Comparison of ENCODE assay signal across 19 mouse cellular contexts in the genomic region with DNA sequence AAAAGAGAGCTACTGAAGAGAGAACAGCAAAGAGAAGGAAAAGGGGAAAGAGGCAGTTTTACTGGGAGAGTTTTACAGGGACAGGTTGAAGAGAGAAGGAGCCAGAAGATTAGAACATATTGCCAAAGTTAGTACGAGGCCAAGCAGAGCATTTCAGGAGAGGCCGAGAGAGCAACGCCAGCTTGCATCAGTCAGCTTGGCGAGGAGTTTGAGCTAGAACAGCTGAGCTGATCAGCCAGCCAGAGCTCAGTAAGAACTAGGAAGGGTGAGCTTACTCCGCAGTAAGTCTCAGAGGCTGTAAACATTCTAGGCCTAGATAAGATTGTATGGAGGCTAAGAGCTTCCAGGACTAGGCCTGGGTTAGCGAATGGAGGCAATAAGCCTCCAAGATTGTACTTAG.
DNase-seq lines count a peak whose midpoint lies in the region; ATAC-seq lines count a peak whose summit lies in the region.
"Had no signal": no experiment of that assay in that cellular context is flagged by ENCODE, and none has a peak within 500 bp of the region (broad histone marks: within the 10 kb centered on the region; RNA-seq: fewer than 3 reads in every experiment).

No protein-coding gene starts in this region.

- peaks cover 7% of the 10 kb centered on the region for H3K4me1 ChIP-seq in heart, embryonic 10.5 days
- H3K4me1 ChIP-seq in hindbrain, embryonic 11.5 days (replicated peaks; ENCODE audit: control insufficient read depth, insufficient read depth, low read length): no peaks in the 10 kb centered on the region
- H3K4me1 ChIP-seq: liver, embryonic 12.5 days; midbrain, embryonic 15.5 days had no signal

- peaks cover 2% of the 10 kb centered on the region; the same call in 1 of the 2 replicates for H3K36me3 ChIP-seq in heart, embryonic 10.5 days
- H3K36me3 ChIP-seq in hindbrain, embryonic 11.5 days (ENCODE audit: control insufficient read depth, insufficient read depth, low read length): no peaks in the 10 kb centered on the region
- H3K36me3 ChIP-seq: forebrain, embryonic 12.5 days; hindbrain, embryonic 12.5 days; liver, embryonic 12.5 days; midbrain, embryonic 15.5 days had no signal

- no peaks in the 10 kb centered on the region for H3K9me3 ChIP-seq in heart, embryonic 10.5 days
- no peaks in the 10 kb centered on the region for H3K9me3 ChIP-seq in hindbrain, embryonic 11.5 days (ENCODE audit: control insufficient read depth, low read length)
- H3K9me3 ChIP-seq: forebrain, embryonic 12.5 days; hindbrain, embryonic 12.5 days; liver, embryonic 12.5 days; midbrain, embryonic 15.5 days had no signal

- peak; percentile 95 for DNase-seq in heart, adult 11 months
- DNase-seq in heart, embryonic 10.5 days (ENCODE audit: low spot score): no peak
- DNase-seq in urinary bladder, postnatal 14 days (ENCODE audit: low spot score): peak; percentile 59
- no peak for DNase-seq in urinary bladder, postnatal 10 days (ENCODE audit: low spot score)
- DNase-seq in heart, postnatal 4 days: peak; percentile 26
- DNase-seq in hindbrain, embryonic 11.5 days (ENCODE audit: low spot score): no peak
- DNase-seq in layer of hippocampus, postnatal 14 days (ENCODE audit: low spot score in 2 of 2): no peak
- DNase-seq: adrenal gland, adult 8-10 months; cerebellum, adult 11 months; cerebellum, postnatal 25 days; kidney, adult 8-10 months; thymus, adult 2 months had no signal

- WGBS in heart, embryonic 10.5 days: 61% methylated on average over 6 of the region's 6 CpGs
- 90% methylated on average over 6 of the region's 6 CpGs for WGBS in hindbrain, embryonic 11.5 days

- no peaks in the 10 kb centered on the region for H3K27me3 ChIP-seq in heart, embryonic 10.5 days (ENCODE audit: insufficient read depth, poor library complexity, severe bottlenecking)
- no peaks in the 10 kb centered on the region for H3K27me3 ChIP-seq in hindbrain, embryonic 11.5 days (ENCODE audit: control insufficient read depth, insufficient read depth, low read length)
- H3K27me3 ChIP-seq: forebrain, embryonic 12.5 days; hindbrain, embryonic 12.5 days; liver, embryonic 12.5 days; midbrain, embryonic 15.5 days had no signal

- H3K4me3 ChIP-seq in heart, embryonic 10.5 days: no peak overlapping the region
- H3K4me3 ChIP-seq in hindbrain, embryonic 11.5 days (ENCODE audit: low read depth, low read length): no peak overlapping the region
- H3K4me3 ChIP-seq: forebrain, embryonic 12.5 days; hindbrain, embryonic 12.5 days; left cerebral cortex, adult 2 months; liver, embryonic 12.5 days; midbrain, embryonic 15.5 days had no signal

- no peak overlapping the region for H3K4me2 ChIP-seq in hindbrain, embryonic 11.5 days (replicated peaks; ENCODE audit: low read depth, low read length)
- H3K4me2 ChIP-seq: forebrain, embryonic 12.5 days; hindbrain, embryonic 12.5 days; liver, embryonic 12.5 days; midbrain, embryonic 15.5 days had no signal

- H3K9ac ChIP-seq in hindbrain, embryonic 11.5 days (ENCODE audit: low read depth, low read length): no peak overlapping the region
- H3K9ac ChIP-seq: forebrain, embryonic 12.5 days; hindbrain, embryonic 12.5 days; liver, embryonic 12.5 days; midbrain, embryonic 15.5 days had no signal

- no peak overlapping the region for H3K27ac ChIP-seq in heart, embryonic 10.5 days
- H3K27ac ChIP-seq in hindbrain, embryonic 11.5 days (ENCODE audit: low read depth, low read length): no peak overlapping the region
- H3K27ac ChIP-seq: forebrain, embryonic 12.5 days; hindbrain, embryonic 12.5 days; left cerebral cortex, adult 2 months; liver, embryonic 12.5 days; macrophage; midbrain, embryonic 15.5 days had no signal

- no peak for ATAC-seq in hindbrain, embryonic 11.5 days (ENCODE audit: low FRiP score)
- ATAC-seq: inflammation-experienced regulatory T-cells, adult 6 months; liver, embryonic 12.5 days; midbrain, embryonic 15.5 days had no signal

Comparison
In these comparisons a context has a peak if more than half of its experiments do, and no peak if none do; other contexts are left out.
1. DNase-seq: peak in heart, adult 11 months (single experiment), urinary bladder, postnatal 14 days (single experiment) and heart, postnatal 4 days (single experiment); none in heart, embryonic 10.5 days (single experiment), urinary bladder, postnatal 10 days (single experiment), hindbrain, embryonic 11.5 days (single experiment) and layer of hippocampus, postnatal 14 days (0 of 2).